Mouse (Mus musculus): ENCODE measurements around the gene Kif21a. TPM values are rescaled to one million over a fixed set of nuclear protein-coding genes. Genes with fewer than 3 reads are reported as not detected.

The Kif21a gene
- polyA plus RNA-seq, 1 experiment: 0.50 TPM

- WGBS: 67% methylated on average over 7 of the region's 7 CpGs
- H3K4me3 ChIP-seq (replicated peaks; ENCODE audit: control insufficient read depth, low read depth, low read length): no peak overlapping the region
- TF ChIP-seq CTCF (IDR thresholded peaks at IDR 0.05; ENCODE audit: control insufficient read depth, insufficient read depth, low read length): no peak
- TF ChIP-seq POLR2A (IDR thresholded peaks at IDR 0.05; ENCODE audit: borderline replicate concordance, control insufficient read depth, low read depth, low read length): no peak
Observed at GRCm38 (mm10) chr15:91063845-91064244, 14.1 kb upstream of the Kif21a start.

DNA sequence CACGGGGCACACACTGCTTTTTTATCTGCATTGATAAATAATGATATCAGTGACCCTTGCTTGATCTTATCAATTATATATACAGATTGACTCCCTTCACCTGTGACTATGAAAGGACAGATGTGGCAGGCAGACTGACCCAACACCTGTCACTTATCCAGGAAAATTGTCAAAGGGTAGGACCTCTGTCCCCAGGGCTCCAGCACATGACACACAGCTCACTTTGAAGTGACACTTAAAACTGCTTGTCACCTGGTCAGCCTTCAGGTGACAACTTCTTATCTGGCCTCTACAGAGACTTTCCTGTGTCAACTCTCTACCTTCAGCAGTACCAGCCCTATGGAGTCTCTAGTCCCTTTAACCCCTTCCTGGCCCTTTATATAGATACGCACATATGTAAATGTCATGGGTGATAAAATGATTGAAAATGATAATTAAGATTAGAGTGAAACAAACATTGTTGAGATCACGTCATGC is 7.2 kb upstream of the Kif21a start:
- H3K27ac ChIP-seq (ENCODE audit: control insufficient read depth, insufficient read depth, low read depth, low read length, poor library complexity): no peak overlapping the region
- 80% methylated on average over 3 of the region's 3 CpGs for WGBS

More at GRCm38 (mm10) chr15:91063845-91064244, 14.1 kb upstream of the Kif21a start:
- Histone ChIP-seq H3K27ac (ENCODE audit: control insufficient read depth, insufficient read depth, low read depth, low read length, poor library complexity) (no peak overlapping the region), H3K4me1 (ENCODE audit: control insufficient read depth, insufficient read depth, low read length) (no peaks in the 10 kb centered on the region)

GRCm38 (mm10) chr15:91056176-91056865 is 6.6 kb upstream of the Kif21a start:
- Histone ChIP-seq H3K4me1 (ENCODE audit: control insufficient read depth, insufficient read depth, low read length) (no peaks in the 10 kb centered on the region), H3K4me3 (replicated peaks; ENCODE audit: control insufficient read depth, low read depth, low read length) (no peak overlapping the region), H3K27ac (ENCODE audit: control insufficient read depth, insufficient read depth, low read depth, low read length, poor library complexity) (no peak overlapping the region)
- 67% methylated on average over 5 of the region's 5 CpGs for whole genome bisulfite sequencing
- TF ChIP-seq CTCF (IDR thresholded peaks at IDR 0.05; ENCODE audit: control insufficient read depth, insufficient read depth, low read length) (no peak), POLR2A (IDR thresholded peaks at IDR 0.05; ENCODE audit: borderline replicate concordance, control insufficient read depth, low read depth, low read length) (no peak)

More for the DNA sequence above, 7.2 kb upstream of the Kif21a start:
- H3K4me1 ChIP-seq (ENCODE audit: control insufficient read depth, insufficient read depth, low read length): no peaks in the 10 kb centered on the region
- no peak overlapping the region for H3K4me3 ChIP-seq (replicated peaks; ENCODE audit: control insufficient read depth, low read depth, low read length)
- TF ChIP-seq POLR2A (IDR thresholded peaks at IDR 0.05; ENCODE audit: borderline replicate concordance, control insufficient read depth, low read depth, low read length) (no peak), CTCF (IDR thresholded peaks at IDR 0.05; ENCODE audit: control insufficient read depth, insufficient read depth, low read length) (no peak)

- no peak overlapping the region; the same call in 1 of the 2 replicates for H3K27ac ChIP-seq (ENCODE audit: control insufficient read depth, insufficient read depth, low read depth, low read length, poor library complexity)
- 3% methylated on average over 47 of the region's 47 CpGs for WGBS
- H3K4me1 ChIP-seq (ENCODE audit: control insufficient read depth, insufficient read depth, low read length): no peaks in the 10 kb centered on the region
- H3K4me3 ChIP-seq (replicated peaks; ENCODE audit: control insufficient read depth, low read depth, low read length): no peak overlapping the region
- TF ChIP-seq CTCF (IDR thresholded peaks at IDR 0.05; ENCODE audit: control insufficient read depth, insufficient read depth, low read length): no peak
- no peak for TF ChIP-seq POLR2A (IDR thresholded peaks at IDR 0.05; ENCODE audit: borderline replicate concordance, control insufficient read depth, low read depth, low read length)
Observed at GRCm38 (mm10) chr15:91048951-91049495, 725 bp downstream of the Kif21a start.

GRCm38 (mm10) chr15:91047627-91048026 is 2.1 kb downstream of the Kif21a start:
- Histone ChIP-seq H3K4me1 (ENCODE audit: control insufficient read depth, insufficient read depth, low read length) (no peaks in the 10 kb centered on the region), H3K4me3 (replicated peaks; ENCODE audit: control insufficient read depth, low read depth, low read length) (no peak overlapping the region), H3K27ac (ENCODE audit: control insufficient read depth, insufficient read depth, low read depth, low read length, poor library complexity) (no peak overlapping the region)
- TF ChIP-seq POLR2A (IDR thresholded peaks at IDR 0.05; ENCODE audit: borderline replicate concordance, control insufficient read depth, low read depth, low read length) (no peak), CTCF (IDR thresholded peaks at IDR 0.05; ENCODE audit: control insufficient read depth, insufficient read depth, low read length) (no peak)
- WGBS: 86% methylated on average over 11 of the region's 11 CpGs

DNA sequence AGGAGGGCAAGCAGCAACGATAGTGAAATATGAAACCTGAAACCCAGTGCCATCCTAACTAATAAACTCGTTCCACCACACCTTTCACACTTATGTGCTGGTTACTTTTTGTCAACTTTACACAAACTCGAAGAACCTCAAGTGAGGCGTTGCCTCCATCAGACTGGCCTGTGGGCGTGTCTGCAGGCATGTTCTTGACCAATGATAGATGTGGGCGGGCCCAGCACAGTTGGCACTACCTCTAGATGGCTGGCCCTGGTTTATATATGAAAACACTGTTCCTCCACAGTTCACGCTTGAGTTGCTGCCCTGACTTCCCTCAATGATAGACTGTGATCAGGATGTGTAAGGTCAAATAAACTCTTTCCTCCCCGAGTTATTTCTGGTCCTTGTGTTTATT is 3.2 kb downstream of the Kif21a start:
- Histone ChIP-seq H3K4me3 (replicated peaks; ENCODE audit: control insufficient read depth, low read depth, low read length) (no peak overlapping the region), H3K27ac (ENCODE audit: control insufficient read depth, insufficient read depth, low read depth, low read length, poor library complexity) (no peak overlapping the region), H3K4me1 (ENCODE audit: control insufficient read depth, insufficient read depth, low read length) (no peaks in the 10 kb centered on the region)
- no peak for TF ChIP-seq CTCF (IDR thresholded peaks at IDR 0.05; ENCODE audit: control insufficient read depth, insufficient read depth, low read length)
- no peak for TF ChIP-seq POLR2A (IDR thresholded peaks at IDR 0.05; ENCODE audit: borderline replicate concordance, control insufficient read depth, low read depth, low read length)
- WGBS: 73% methylated on average over 8 of the region's 8 CpGs

- TF ChIP-seq CTCF (IDR thresholded peaks at IDR 0.05; ENCODE audit: control insufficient read depth, insufficient read depth, low read length) (no peak), POLR2A (IDR thresholded peaks at IDR 0.05; ENCODE audit: borderline replicate concordance, control insufficient read depth, low read depth, low read length) (no peak)
- 79% methylated on average over 4 of the region's 4 CpGs for WGBS
Observed at GRCm38 (mm10) chr15:91043263-91043662, 6.5 kb downstream of the Kif21a start.

GRCm38 (mm10) chr15:91038860-91039259 is 10.9 kb downstream of the Kif21a start:
- 76% methylated on average over 5 of the region's 5 CpGs for WGBS
- H3K4me1 ChIP-seq (ENCODE audit: control insufficient read depth, insufficient read depth, low read length): no peaks in the 10 kb centered on the region
- no peak overlapping the region for H3K27ac ChIP-seq (ENCODE audit: control insufficient read depth, insufficient read depth, low read depth, low read length, poor library complexity)
- no peak for TF ChIP-seq POLR2A (IDR thresholded peaks at IDR 0.05; ENCODE audit: borderline replicate concordance, control insufficient read depth, low read depth, low read length)
- no peak for TF ChIP-seq CTCF (IDR thresholded peaks at IDR 0.05; ENCODE audit: control insufficient read depth, insufficient read depth, low read length)
- no peak overlapping the region for H3K4me3 ChIP-seq (replicated peaks; ENCODE audit: control insufficient read depth, low read depth, low read length)

More at GRCm38 (mm10) chr15:91043263-91043662, 6.5 kb downstream of the Kif21a start:
- Histone ChIP-seq H3K27ac (ENCODE audit: control insufficient read depth, insufficient read depth, low read depth, low read length, poor library complexity) (no peak overlapping the region), H3K4me3 (replicated peaks; ENCODE audit: control insufficient read depth, low read depth, low read length) (no peak overlapping the region), H3K4me1 (ENCODE audit: control insufficient read depth, insufficient read depth, low read length) (no peaks in the 10 kb centered on the region)
